Mouse (Mus musculus): ENCODE measurements around the gene Atp6v0a1.

DNA sequence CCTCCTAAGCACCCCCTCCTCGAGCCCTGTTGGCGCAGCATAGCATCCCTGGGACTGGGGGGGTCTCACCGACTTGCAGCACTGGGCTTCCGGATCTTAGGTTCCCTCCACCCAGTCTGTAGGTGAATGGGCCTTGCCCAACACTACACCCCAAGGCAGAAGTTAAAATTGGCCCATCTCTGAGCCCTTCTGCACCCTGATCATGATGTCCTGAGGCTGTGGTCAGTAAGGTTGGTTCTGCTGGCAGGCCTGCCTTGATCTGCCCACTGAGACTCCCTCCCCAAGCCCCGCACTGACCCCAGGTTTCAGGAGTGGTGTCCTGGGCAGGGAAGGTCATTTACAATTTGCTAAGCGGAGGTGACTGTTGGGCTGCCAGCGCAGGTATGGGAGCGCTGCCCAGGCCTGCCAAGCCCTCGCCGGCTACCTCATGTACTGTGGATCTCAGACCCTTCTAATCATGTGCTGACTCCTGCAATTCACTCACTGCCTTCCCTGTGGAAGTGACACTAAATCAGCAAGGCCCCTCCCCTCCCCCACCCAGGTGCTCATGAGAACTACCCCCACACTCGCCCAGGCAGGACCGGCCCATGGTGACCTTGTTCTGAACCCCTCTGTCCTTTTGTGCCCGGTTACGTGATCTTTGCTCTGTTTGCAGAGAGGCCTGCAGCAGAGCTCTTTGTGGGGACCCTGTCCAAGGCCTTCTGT, 53.9 kb downstream of the Atp6v0a1 start:
- TF ChIP-seq POLR2A (IDR thresholded peaks at IDR 0.05; ENCODE audit: insufficient read depth, low read length) (no peak), CTCF (IDR thresholded peaks at IDR 0.05; ENCODE audit: low read depth, low read length) (no peak)
